Mouse (Mus musculus) ES-Bruce4 (cell line): Measurements from ENCODE around the gene Spesp1. TPM values are rescaled to one million over a fixed set of nuclear protein-coding genes. Genes with fewer than 3 reads are reported as not detected.

Source experiments
- H3K27ac ChIP-seq: 2 replicates; pipeline ENCODE4 v1.5.1; 2012; ENCODE audit warnings: low read length, inconsistent platforms; ENCODE audit not compliant: insufficient read depth
- H3K27me3 ChIP-seq: 2 replicates; pipeline ENCODE4 v1.6.1; 2012; ENCODE audit warnings: mild to moderate bottlenecking, low read length, inconsistent platforms; ENCODE audit not compliant: control insufficient read depth, poor library complexity, insufficient read depth, severe bottlenecking
- H3K36me3 ChIP-seq: 2 replicates; pipeline ENCODE4 v1.6.1; 2012; ENCODE audit warnings: inconsistent platforms, mild to moderate bottlenecking, low read length, moderate library complexity; ENCODE audit not compliant: control insufficient read depth, poor library complexity, insufficient read depth, severe bottlenecking
- H3K4me1 ChIP-seq: one replicate; pipeline ENCODE4 v1.8.1; 2011; ENCODE audit warnings: low read length; ENCODE audit not compliant: control insufficient read depth, insufficient read depth
- H3K4me3 ChIP-seq: 2 replicates; pipeline ENCODE4 v1.5.1; 2011; ENCODE audit warnings: low read depth, mild to moderate bottlenecking, low read length
- H3K9ac ChIP-seq: 2 replicates; pipeline ENCODE4 v1.6.1; 2012; ENCODE audit warnings: low read depth, mild to moderate bottlenecking, inconsistent platforms; ENCODE audit not compliant: poor library complexity, severe bottlenecking
- H3K9me3 ChIP-seq: replicated peaks from 2 replicates; pipeline ENCODE4 v1.6.1; 2012; ENCODE audit warnings: mild to moderate bottlenecking, low read length, inconsistent platforms; ENCODE audit not compliant: control insufficient read depth, poor library complexity, insufficient read depth, severe bottlenecking
- CTCF ChIP-seq: IDR thresholded peaks from one replicate; pipeline ENCODE4 v1.8.1; 2011; ENCODE audit warnings: low read depth, low read length
- EP300 ChIP-seq: IDR thresholded peaks from 2 replicates; pipeline ENCODE4 v1.6.1; 2011; ENCODE audit warnings: low read depth, low read length; ENCODE audit not compliant: insufficient read depth
- POLR2A ChIP-seq: IDR thresholded peaks from one replicate; pipeline ENCODE4 v1.8.1; 2011; ENCODE audit warnings: low read length; ENCODE audit not compliant: insufficient read depth
- polyA plus RNA-seq: library from polyadenylated mRNA; stranded (reverse); fragments of >200 nt; gene quantifications from 2 replicates; pipeline ENCODE4 v1.2.4, GENCODE M21; 2011; ENCODE audit warnings: low read depth; ENCODE audit not compliant: missing spikeins, insufficient read depth, insufficient read length

Gene Spesp1
- polyA plus RNA-seq, 1 experiment = not detected

DNA sequence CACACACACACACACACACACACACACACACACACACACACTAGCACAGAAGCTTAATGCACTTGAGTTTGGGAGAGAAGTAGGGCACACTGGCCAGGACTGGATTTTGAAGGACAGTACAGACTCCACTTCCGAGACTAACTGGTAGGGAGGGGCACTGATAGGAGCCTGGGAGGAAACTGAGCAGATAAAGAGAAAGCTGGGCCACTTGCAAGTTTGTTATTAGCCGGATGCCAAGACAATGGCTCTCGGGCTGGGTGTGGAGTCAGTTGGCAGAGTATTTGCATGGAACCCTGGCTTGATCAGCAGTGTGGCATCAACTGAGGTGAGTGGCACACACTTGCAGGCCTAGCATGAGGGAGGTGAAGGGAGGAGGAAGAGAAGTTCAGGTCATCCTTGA is 51.0 kb downstream of the Spesp1 start:
- no peaks in the 10 kb centered on the region for H3K9me3 ChIP-seq
- no peak overlapping the region for H3K27ac ChIP-seq
- no peak overlapping the region for H3K9ac ChIP-seq

DNA sequence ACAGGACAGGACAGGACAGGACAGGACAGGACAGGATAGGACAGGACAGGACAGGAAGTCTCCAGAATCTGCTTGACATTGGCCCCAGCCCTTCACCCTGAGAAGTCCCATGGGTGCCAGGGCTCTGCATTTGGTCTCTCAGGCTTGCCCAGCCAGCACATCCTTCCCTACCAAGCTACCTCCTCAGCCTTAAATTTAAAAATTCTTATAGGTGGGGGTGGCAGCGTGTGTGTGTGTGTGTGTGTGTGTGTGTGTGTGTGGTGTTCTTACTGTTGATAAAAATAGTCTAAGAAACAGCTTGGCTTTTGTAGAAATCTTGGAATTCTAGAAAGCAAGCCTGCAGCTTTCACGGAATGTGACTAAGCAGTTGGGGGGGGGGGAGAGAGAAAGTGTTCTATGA is 52.0 kb downstream of the Spesp1 start:
- Histone ChIP-seq H3K9ac (no peak overlapping the region), H3K4me3 (no peak overlapping the region), H3K27me3 (no peaks in the 10 kb centered on the region), H3K9me3 (no peaks in the 10 kb centered on the region), H3K27ac (no peak overlapping the region), H3K4me1 (no peaks in the 10 kb centered on the region), H3K36me3 (no peaks in the 10 kb centered on the region)
- TF ChIP-seq EP300 (no peak), POLR2A (no peak), CTCF (no peak)

More for the DNA sequence above, 51.0 kb downstream of the Spesp1 start:
- TF ChIP-seq CTCF = no peak
- TF ChIP-seq POLR2A = no peak
- no peak for TF ChIP-seq EP300
- Histone ChIP-seq H3K4me3 (no peak overlapping the region), H3K36me3 (no peaks in the 10 kb centered on the region), H3K4me1 (no peaks in the 10 kb centered on the region), H3K27me3 (no peaks in the 10 kb centered on the region)

DNA sequence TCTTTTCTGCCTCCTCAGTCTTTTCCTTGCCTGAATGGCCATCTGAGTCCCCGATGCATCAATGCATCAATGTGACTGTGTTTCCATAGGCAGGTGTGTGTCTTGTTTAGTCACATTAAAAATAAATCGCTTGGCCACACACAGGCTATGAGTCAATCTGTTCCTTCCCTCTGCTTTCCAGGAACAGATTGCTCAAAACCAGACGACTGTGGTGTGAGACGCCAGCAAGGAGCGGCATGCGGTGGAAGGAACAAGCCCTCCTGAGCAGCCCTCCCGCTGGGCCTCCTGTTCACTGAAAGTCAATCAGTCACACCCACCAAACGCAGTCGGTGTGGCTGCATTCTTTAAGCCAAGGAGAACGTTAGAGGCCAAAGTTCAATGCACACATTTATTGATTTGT is 59.5 kb downstream of the Spesp1 start:
- H3K4me3 ChIP-seq = no peak overlapping the region
- H3K9ac ChIP-seq = no peak overlapping the region
- peaks cover 3% of the 10 kb centered on the region for H3K4me1 ChIP-seq
- TF ChIP-seq EP300 (peak; percentile 78), CTCF (no peak)
- H3K9me3 ChIP-seq = no peaks in the 10 kb centered on the region
- H3K27ac ChIP-seq = peak overlapping the region; percentile 21; the same call in 1 of the 2 replicates
- H3K27me3 ChIP-seq = no peaks in the 10 kb centered on the region
- H3K36me3 ChIP-seq = no peaks in the 10 kb centered on the region

DNA sequence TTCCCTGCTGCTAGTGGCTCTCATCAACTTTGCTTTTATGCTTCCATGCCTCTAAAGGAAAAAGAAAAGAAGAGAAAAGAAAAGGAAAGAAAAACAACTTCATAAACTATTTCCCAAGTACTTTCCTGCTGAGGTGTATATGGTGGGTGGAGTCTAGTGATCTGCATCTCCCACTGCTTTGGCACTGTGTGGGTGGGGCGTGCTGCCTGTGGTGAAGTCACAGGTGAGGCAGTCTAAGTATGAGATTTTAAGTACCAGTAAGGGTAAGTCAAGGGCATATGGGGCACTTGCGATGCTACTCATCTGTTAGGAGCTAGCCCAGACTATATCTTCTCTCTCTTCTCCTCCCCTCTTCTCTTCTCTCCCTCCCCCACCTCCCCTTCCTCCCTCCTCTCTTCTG is 60.0 kb downstream of the Spesp1 start:
- Histone ChIP-seq H3K36me3 (no peaks in the 10 kb centered on the region), H3K27me3 (no peaks in the 10 kb centered on the region), H3K27ac (peak overlapping the region; percentile 21; the same call in 1 of the 2 replicates)

More for the DNA sequence above, 60.0 kb downstream of the Spesp1 start:
- H3K4me3 ChIP-seq = no peak overlapping the region
- TF ChIP-seq CTCF (no peak), EP300 (no peak), POLR2A (no peak)
- H3K4me1 ChIP-seq = peaks cover 3% of the 10 kb centered on the region
- H3K9ac ChIP-seq = no peak overlapping the region
- no peaks in the 10 kb centered on the region for H3K9me3 ChIP-seq

Other genes starting within 250 kb of the Spesp1 start
- 19.9 TPM in 2 replicates for gene Glce, start 159.6 kb downstream of the Spesp1 start, polyA plus RNA-seq
- 779 and 784 TPM in 2 replicates for gene Anp32a, start 59.1 kb upstream of the Spesp1 start, polyA plus RNA-seq